Mouse (Mus musculus) activated CD4-positive, CD25-positive, alpha-beta regulatory T cell, adult 4 months (primary cell): ENCODE measurements around the gene Ppargc1a. TPM values are rescaled to one million over a fixed set of nuclear protein-coding genes. Genes with fewer than 3 reads are reported as not detected.

Source experiments
- ATAC-seq: one replicate; pipeline ENCODE4 v1.8.0; 2017
- polyA plus RNA-seq, 2 experiments: library from polyadenylated mRNA; unstranded; fragments of 100-300 nt; shearing (Covaris generic); gene quantifications; one replicate each; pipeline ENCODE4 v1.2.1; 2017

Ppargc1a gene
- polyA plus RNA-seq, 2 experiments from 2014 or later: not detected

DNA sequence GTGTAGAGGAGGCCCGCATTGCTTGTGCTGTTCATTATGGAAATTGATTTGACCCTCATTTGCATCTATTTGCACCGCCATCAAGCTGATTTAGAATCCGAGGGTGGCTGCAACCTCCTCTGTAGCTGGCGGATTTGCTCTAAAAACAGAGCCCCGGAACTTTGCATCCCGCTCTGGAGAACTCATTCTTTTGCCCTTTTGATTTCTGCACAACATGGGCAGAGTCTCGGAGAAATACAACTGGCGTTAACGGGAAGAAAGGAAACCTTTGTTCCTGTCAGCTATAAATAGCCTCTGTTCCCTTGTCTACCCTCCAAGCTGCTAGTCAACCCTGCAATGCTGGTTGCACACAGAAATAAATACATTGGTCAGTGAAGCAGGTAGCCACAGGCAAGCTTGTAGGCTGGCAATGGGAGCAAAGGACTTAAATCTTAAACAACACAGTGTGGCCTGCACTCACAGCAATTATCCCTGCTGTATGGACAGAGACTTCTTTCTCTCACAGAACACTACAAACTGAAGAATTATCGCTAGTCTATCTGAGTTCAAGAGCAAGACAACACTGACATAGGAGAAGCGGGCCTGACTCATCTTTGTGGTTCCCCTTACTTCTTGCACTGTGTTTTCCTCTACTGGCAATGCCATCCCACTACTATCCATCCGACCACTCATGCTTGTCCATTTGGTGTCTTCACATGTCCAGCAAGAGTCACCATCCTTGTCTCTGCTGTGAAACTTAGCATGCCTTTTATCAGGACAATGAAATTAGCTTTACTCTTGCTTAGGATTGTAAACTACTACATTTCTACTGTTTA, 155.0 kb downstream of the Ppargc1a start:
- ATAC-seq: no peak

DNA sequence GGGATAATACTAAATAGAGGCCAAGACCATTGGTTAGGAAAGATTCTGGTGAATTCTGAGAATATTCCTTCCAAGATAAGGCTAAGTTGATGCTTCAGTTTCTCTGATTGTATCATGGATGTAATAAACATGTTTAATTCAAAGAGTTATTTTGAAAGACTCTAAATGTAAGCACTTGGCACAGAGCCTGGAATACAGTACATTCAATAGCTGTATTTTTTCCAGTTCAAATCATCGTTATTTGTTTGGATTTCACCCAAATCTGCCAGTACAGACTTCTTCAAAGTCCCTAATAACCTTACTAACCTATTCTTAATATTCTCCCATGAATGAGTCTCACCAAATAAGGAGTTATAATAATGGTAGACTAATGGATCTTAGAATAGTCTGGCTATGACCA, 157.5 kb downstream of the Ppargc1a start:
- ATAC-seq: no peak

DNA sequence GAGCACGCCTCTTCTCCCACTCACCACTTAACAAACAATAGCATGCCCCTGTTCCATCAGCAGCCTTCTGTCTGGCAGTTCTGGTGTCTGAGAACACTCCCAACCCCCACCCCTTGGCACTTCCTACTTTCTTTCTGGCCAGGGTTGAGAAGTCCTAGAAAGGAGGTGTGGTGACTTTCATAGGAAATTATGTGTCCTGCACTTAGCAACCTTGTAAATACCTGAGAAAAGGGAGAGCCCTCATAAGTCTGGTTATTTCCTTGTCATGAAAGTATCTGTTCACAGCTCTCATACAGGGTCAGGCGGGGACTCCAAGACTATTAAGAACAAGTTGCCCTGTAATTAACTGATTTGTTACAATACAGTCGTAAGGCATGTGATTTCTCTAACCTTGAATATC, 161.1 kb downstream of the Ppargc1a start:
- ATAC-seq: no peak
